Mouse (Mus musculus): ENCODE data around the gene Gm29644. TPM values are rescaled to one million over a fixed set of nuclear protein-coding genes. Genes with fewer than 3 reads are reported as not detected.
"Not testable (repeated sequence)": the region's sequence is repeated elsewhere in the genome, so short reads cannot be mapped to it uniquely, and the experiment has no call there.

The Gm29644 gene
- total RNA-seq (2021) = not detected

DNA sequence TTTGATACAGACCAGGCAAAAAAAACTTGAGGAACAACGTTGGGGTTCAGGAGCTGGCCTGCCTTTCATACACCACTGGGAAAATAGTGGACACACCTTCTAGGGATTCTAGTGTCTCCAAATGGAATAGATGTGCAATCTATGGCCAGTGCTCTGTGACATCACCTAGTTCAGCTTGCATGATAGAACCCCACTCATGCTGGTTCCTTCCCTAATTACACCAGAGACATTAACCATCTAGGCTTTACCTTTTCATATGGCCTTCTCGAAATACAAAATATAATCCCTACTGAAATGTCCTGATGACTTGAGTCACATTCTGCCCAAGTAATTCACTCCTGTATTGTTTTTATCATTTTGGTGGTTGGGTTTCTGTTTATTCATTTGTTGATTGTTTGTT is at the start of gene Gm29644, which contains the start of gene Gm29423:
Gm29644 (minus strand) TSS at position 157 of the 400 bp plus-strand sequence.
Gm29423 (minus strand) TSS at position 101 of the 400 bp plus-strand sequence.
- intact Hi-C loops (cut with DNase I) = not testable (repeated sequence)

DNA sequence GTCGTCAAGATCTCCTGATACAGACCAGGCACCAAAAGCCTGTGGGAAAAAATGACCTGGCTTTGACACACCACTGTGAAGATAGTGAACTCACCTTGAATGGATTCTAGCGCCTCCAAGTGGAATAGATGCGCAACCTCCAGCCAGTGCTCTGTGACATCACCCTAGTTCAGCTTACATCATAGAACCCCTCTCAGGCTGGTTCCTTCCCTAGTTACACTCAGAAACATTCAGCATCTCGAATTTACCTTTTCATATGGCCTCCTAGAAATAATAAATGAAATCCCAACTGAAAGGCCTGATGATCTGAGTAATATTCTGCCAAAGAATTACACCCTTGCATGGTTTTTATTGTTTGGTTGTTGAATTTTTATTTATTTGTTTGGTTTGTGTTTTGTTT is 29.6 kb downstream of the Gm29644 start, which contains the start of gene Gm21118:
Gm21118 (minus strand) TSS at position 101 of the 400 bp plus-strand sequence.
- intact Hi-C loops (cut with DNase I); DNase-seq (ENCODE audit: low spot score in 2 of 2): not testable (repeated sequence)

More for the DNA sequence above, at the start of gene Gm29644, which contains the start of gene Gm29423:
- DNase-seq (ENCODE audit: low spot score in 2 of 2) = not testable (repeated sequence)

Other genes starting within 250 kb of the Gm29644 start
- not detected for gene Gm21118, start 29.7 kb downstream of the Gm29644 start, total RNA-seq (2021)
- gene Gm29423, start 56 bp downstream of the Gm29644 start, total RNA-seq (2021) = not detected
- not detected for gene Gm20888, start 138.5 kb upstream of the Gm29644 start, total RNA-seq (2021)

Data from left cerebral cortex, postnatal 25 days (tissue).